Mouse (Mus musculus) WW6 (cell line): Measurements from ENCODE around the gene Jarid2.

Experiments
- DNase-seq: peaks from one replicate; pipeline ENCODE4 v3.0.0-alpha.2; 2013; ENCODE audit warnings: low read depth, low spot score

The Jarid2 gene

DNA sequence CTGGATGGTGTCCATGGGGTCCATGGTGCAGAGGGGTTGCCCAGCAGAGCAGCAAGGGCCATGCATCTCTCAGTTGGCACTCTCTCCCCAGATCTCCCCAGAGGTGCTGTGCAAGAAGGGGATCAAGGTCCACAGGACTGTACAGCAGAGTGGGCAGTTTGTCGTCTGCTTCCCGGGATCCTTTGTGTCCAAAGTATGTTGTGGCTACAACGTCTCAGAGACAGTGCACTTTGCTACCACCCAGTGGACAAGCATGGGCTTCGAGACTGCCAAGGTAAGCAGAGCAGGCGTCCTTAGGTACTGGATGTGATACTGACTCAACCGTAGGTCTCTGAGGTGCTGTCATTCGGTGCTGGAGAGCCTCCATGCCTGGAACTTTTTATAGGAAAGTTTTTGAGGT, 184.3 kb downstream of the Jarid2 start:
- DNase-seq = no peak

DNA sequence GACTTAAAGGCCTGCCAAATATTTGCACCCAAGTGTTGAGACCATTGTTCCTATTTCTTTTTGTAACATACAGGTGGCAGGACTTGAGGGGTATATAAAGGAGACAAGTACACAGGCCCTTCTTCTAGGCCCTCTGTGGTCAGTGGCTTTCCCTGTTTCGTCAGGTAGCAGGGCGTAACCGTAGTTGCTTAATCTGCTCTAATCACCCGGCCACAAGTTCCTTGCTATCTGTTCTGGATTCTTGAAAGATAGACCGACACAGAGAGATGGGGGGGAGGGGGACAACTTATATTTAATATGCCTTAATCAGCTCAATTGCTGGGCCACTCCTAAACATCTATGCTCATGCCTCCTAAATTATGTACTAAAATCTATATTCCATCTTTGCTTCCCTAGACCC, 186.1 kb downstream of the Jarid2 start:
- no peak for DNase-seq

DNA sequence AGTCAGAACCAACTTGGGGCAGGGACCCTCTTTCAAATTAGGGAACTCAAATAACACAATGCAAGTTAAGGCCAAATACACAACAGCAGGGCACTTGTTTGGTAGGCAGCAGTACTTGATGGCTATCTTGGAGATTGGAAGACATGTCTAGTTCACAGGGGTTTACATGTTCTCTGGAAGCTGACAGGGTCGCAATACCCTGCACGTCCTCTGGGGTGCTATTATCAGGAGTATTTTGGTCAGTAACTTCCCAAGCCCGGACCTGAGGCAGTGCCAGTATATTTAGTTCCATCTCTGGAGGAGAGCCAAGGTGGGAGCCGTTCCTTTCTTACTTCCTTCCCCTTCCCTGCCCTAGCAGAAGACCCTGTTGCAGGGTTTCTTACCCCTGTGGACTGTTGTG, 186.7 kb downstream of the Jarid2 start:
- no peak for DNase-seq

DNA sequence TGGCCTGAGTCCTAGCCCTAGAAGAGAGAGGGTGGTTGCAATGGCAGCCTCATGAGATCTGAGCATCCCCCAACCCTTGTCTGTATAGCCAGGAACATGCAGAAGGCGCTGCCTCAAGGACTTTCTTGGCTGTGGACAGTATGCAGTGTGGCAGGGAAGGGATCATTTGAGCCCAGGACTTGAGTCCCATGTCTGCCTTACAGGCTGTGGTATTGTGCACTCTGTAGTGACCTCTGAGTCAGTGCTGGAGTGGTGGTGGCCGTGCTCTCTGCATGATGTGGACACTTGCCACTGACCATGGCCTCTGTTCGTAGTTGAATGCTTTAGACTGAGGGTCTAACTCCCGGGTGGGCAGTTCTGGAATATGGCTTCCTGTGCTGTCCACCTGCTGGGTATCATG, 187.9 kb downstream of the Jarid2 start:
- DNase-seq = no peak

DNA sequence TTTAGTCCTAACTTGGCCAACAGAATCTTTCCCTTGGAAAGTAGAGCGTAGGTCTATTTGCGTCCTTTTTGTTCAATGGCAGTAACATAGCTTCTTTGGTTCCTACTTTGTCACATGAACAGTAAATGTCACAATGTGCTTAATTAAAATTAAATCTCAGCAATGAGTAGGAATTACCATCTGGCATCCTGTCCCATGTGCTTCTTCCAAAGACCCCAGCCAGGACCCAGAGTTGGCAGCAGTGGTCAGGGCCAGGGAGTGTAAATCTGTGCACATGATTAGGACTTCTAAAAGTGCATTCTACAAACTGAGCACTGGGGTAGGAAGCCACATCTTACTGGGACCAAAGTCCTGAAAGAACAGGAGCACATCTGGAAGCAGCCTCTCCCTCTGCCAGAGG, 189.0 kb downstream of the Jarid2 start:
- DNase-seq = no peak

DNA sequence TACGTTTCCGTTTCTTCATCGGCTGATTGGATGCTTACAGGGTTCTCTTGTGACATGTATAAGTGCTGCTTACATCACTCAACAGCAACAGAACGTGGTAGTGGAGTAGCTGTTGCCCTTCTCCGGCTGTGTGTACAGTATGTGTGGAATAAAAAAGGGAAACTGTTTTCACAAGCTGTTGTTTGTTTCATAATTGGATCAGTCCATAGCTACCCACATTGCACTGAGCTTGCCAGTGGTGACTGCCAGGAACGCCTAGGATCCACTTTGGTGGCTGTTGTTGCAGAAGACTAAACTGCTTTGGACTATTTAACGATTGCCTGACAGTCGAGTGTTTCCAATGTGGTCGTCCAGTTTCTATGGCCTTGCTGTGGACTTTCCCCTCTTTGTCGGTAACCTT, 191.8 kb downstream of the Jarid2 start:
- DNase-seq = no peak

DNA sequence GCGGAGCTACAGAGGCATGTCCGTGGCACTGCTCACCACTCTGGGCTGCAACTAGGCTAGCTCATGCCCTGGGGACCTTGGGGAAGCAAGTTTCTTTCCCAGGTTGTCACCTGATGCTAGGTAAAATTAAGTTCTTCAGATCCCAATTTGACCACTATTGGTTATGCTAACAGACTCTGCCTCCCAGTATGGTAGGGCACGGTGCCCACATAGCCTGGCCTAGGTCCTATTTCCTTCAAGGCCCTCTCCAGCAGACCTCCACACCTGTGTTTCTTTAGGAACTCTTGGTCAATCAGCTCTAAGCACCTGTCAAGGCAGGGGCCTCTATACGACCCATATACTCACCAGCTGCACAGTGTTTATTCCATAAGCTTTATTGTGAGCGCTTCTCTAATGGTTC, 192.4 kb downstream of the Jarid2 start:
- no peak for DNase-seq

DNA sequence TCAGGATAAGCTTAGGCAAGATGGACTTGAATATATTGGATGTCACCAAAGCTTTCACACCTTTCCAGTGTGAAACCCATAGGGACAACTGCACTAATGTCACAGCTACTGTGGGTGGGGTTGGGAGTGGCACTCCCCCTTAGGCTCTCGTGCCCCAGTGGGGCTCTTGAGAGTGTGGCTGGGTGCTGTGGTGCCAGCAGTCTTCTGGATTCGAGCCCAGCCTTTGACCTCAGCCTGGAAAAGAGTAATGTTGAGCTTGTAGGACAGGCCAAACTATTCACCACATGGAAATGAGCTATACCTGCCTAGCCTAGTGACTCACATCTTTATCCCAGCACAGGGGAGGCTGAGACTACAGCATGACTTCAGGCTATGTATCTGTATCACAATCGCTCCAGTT, 194.8 kb downstream of the Jarid2 start:
- no peak for DNase-seq

DNA sequence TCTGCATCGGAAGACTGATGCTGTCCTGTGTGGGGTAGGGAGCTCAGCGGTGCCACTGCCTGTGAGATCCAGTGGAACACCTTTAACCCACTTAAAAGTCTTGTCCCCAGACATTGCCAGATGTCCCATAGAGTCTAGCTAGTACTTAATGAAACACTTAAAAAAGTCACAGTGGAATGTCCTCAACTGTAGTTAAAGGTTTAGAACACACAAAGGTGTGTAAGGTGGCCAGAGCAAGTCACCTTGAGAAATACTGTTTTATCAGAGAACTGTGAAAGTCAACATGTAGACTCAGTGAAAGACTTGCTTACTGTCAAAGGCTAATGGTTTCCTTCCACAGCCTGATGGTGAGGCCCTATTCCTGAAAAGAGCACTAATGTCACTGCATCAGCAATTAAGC, 195.9 kb downstream of the Jarid2 start:
- DNase-seq = no peak

DNA sequence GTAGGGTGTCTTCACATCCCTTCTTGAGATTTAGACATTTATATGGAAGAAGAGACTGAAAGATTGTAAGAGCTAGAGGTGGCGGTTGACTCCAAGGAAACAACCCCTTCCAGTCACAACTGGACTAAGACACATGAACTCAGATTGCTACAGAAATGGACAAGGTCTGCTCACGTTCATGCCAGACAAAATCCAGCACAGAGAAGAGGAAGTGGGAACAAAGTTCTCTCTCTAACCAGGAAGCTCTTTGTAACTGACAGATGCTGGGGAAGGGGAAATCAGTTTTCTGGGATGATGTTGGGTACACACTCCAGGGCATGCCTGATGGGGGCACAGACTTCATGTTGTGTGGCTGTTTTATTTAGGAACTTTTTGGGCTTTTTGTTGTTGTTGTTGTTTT, 197.0 kb downstream of the Jarid2 start:
- no peak for DNase-seq

DNA sequence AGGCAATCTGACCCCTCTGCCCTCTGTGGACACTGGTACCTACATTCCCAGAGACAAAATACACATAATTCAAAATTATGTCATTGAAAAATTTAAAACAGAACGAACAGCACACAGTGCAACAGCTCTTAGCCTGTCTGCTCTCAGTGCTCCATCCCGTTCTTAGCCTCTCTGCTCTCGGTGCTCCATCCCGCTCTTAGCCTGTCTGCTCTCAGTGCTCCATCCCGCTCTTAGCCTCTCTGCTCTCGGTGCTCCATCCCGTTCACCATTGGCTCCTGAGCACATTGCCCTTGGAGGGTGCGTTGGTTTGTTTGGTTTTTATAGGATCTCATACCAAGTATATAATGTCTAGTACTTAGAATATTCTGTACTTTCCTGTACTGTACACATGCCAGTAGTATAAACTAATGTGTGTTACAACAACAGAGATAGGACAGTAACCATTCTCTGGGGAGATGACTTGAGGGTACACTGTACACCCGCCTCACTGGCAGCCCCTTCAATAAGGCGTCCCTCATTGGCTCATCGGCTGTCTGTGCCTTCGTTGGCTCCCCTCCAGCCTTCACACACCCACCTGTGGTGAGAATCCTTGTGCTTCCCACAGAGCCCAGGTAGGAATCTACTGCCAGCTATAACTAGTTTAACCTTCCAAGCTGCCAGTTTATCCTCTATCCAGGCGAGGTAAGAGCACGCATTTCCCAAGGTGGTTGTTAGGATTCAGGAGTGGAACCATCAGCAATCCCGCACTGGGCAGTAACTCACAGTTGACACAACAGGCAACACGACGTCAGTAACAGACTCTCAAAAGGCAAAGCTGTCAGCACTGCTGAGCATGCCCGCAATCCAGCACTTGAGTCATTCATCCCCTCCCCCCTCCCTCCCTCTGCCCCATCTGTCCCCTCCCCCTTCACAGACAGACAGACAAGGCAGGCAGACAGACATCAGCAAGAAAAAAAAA, 203.3 kb downstream of the Jarid2 start:
- no peak for DNase-seq

DNA sequence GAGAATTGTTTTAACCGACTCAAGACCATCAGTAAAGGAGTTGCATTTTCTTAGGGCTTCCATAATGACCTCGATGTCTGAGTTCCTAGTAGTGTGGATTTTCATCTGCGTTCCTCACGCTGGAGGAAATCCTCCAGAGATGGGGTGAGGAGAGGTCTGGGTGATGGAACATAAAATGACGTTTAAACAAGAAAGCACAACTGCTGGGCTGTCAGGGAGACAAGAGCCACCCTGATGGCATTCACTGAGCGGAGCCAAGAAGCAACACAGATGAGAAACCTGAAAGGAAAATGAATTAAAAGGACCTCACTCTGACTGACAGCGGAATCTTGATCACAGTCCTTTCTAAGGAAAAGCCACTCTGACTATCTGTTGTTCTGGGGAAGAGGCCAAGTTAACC, 204.3 kb downstream of the Jarid2 start:
- DNase-seq = no peak

DNA sequence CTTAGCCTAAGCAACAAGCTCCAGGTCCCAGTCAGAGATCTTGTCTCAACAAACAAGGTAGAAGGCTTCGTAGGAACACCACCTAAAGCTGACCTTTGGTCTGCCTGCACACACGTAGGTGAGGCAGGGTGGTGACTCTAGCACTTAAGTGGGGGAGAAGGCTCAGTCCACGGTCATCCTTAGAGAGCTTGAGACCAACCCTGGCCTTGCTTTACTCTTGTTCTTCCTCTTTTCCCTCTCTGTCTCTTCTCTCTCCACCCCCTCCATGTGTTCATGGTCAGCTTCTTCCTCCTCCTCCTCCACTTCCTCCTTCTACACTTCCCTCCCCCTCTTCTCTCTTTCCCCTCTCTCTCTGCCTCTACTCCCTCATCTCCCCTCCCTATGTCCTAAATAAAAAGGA, 208.4 kb downstream of the Jarid2 start:
- DNase-seq = no peak

DNA sequence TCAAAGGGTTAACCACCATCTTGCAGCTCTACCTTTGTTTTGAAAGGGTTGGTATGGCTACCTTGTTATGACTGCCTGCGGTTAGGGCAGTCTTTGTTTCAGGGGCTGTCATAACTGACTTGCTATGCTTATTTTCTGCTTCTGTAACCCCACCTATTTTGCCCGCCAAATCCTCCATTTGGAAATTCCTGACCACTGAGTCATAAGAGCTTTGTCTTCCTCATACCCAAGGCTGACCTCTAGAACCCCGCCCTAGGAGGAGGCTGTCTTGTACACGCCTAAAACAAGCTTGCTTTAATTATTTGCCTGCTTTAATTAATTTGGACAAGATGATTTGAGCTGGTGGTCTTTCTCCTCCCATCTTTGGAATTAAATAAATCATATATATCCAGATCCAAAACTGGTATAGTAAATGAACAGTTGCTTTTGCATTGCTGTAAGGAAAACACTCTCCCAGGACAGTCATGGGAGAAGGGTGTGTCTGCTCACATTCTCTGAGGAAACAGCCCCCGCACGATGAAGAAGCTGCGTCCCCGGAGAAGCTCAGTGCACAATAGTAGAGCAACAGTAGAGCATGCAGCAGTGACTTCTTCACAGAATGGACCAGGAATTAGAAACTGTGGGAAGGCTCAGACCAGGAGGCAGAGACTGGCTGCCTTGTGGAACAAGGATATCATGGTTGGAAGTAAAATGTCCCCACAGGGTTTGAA, 210.2 kb downstream of the Jarid2 start:
- DNase-seq = no peak

DNA sequence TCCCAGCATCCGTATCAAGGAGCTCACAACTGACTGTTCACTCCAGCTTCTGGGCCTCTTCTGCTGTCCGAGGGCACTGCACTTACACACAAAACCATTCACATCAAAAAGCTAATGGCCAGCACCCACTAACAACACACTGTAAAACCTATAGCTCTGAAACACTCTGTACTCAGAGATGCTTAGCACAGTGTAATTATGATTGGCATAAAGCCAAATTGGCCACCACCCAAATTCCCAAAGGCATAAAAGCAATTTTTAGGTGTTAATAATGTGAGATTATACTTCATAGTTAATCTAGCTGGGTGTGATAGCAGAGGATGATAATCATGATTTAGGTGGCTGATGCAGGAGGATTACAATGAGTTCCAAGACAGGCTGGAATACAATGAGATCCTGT, 214.3 kb downstream of the Jarid2 start:
- DNase-seq = no peak

DNA sequence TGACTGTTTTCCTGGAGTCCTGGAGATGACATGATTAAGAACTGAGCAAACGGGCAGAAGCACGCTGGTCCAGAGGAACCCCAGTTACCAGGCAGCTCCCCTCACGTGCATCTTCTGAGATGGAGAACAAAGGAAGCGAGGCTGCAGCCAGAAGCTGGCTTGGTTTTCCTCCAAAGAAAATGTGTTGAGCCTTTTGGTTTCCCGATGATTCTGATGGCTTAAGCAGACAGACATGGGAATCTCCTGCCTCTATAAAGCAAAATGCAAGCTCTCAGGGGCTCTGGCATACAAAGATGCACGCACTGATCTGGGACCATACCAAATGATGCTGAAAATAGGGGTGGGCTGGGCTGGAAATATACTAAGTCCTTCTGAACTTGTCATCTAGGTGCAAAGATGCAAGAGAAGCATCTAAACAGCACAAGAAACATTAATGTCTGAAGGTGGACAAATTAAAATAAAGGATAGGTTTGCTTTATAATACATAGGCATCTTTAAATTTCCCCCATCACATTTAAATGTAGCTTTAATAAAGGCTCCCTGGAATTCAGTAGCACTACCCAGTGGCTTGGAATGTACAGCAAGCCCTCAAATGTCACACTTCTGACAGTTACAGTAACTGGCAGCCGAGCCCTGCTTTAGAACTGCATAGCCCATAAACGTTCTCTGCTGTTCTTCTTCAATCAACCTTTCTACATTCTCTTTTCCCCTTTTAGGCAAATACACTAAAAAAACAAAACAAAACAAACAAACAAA, 217.8 kb downstream of the Jarid2 start:
- DNase-seq = no peak

DNA sequence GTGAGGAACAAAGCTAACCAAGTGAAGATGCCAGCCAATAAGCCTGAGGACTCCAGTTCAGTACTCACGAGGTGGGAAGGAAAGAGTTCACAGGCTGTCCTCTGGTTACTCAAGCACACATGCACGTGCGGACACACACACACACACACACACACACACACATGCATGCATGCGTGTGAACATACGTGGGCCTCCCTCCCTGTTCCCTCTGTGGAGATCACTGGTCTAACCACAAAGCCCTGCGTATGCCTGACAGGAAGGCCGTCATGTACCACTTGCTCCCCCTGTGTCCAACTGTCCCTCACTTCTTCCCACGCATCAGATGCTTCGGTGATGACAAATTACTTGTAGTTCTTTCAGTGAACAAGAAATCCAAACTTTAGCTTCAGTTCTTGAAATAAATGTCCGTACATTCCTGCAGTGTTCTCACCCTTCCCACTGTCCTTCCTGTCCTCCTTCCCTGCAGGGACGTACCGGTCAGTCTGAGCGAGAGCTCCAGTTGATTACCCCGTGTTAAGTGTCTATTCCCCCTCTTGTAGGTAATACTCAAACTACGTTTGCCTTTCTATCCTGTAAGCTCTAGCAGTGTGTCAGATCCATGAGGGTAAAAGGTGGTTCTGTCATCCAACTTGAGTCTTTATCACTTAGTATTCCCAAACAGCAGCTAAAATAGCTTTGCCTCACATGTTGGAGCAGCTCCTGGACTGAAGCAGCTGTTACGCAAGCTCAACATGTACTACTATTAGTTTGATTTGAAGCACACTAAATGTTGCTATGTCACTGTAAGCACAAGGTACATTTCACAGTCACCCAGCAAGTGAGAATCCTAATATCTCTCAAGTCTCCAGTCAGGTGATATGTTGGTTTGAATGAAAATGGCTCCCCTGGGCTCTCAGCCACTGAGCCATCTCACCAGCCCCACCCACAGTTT, 219.3 kb downstream of the Jarid2 start:
- no peak for DNase-seq

DNA sequence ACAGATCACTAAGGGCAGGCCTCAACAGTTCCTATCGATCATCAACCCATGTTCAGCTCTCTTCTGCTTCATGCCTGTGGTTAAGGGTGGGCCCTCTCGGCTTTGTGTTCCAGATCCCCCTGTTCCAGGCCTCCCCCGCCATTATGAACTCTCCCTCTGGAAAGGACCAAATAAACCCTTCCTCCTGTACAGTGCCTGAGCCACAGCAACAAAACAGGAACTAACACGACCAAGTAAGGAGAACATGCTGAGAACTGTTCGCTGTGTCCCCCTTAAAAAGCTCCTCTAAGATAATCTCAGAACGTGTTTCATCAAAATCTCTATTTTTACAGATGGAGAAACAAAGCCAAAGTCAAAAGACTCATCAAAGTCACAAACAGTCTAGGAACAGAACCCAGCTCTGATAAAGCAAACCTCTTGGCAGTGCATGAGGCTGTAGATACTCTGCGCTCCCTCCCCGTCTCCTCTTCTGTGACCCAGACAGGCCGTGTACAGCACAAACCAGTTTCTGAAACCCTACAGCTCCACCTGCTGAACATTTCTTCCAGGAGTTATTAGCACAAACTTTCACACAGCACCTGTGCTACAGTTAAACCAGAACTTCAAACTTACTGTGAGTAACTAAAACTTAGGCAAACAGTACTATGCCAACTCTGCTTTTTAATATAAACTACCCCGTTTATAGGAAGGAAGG, 223.3 kb downstream of the Jarid2 start:
- DNase-seq = no peak

DNA sequence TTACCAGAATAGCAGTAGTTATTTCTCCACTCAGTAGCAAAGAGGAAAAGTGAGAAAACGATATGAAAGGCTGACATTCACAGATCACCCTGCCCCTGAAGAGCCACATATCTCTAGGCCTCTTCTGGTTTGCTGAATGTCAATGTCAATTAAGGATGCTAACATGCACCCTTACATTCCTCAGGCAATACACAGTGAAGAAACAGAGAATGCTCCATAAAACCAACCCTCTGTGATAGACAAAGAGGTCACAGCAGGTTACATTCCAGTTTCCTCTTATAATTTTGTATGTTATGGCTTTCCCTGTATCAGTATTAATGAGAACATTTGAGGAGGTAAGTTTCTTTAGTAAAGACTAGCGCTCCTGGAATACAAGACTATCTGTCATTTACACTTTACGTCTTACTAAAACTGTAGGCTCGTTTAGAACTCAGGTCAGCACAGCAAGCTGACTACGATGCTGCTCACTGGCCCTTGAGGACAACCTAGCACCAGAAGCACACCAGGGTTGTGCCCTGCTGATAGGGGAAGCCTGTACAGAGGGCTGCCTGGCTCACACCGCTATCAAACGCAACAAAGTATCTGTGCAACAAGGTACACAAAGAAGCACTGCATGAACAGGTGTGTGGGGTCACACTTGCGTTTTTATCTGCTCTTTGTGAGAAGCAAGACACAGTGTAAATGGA, 224.4 kb downstream of the Jarid2 start:
- no peak for DNase-seq

DNA sequence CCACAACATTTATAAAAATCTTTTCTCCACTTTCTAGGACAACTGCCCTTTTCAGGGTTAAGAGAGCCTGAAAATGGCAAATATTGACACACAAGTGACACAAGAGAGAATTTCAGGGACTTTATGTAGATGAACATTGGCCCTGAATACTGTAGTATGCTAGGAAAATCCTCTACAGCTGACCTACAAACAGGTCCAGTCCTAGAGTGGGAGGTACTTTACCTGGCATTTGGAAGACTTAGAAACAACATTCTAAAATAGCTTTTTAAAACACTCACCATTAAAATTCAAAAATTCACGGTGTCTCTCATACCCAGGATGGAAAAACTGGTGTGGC, 224.9 kb downstream of the Jarid2 start:
- DNase-seq = no peak
